Mouse (Mus musculus) c-Kit-negative CD71-positive TER-119-positive erythroid progenitor cells, embryonic 14.5 days (primary cell): ENCODE measurements around the gene Dhfr.
"Not testable (repeated sequence)": the region's sequence is repeated elsewhere in the genome, so short reads cannot be mapped to it uniquely, and the experiment has no call there.

Experiments used
- DNase-seq: peaks from one replicate; pipeline ENCODE4 v3.0.0-alpha.2; 2013; ENCODE audit warnings: low read depth, low spot score

The Dhfr gene

DNA sequence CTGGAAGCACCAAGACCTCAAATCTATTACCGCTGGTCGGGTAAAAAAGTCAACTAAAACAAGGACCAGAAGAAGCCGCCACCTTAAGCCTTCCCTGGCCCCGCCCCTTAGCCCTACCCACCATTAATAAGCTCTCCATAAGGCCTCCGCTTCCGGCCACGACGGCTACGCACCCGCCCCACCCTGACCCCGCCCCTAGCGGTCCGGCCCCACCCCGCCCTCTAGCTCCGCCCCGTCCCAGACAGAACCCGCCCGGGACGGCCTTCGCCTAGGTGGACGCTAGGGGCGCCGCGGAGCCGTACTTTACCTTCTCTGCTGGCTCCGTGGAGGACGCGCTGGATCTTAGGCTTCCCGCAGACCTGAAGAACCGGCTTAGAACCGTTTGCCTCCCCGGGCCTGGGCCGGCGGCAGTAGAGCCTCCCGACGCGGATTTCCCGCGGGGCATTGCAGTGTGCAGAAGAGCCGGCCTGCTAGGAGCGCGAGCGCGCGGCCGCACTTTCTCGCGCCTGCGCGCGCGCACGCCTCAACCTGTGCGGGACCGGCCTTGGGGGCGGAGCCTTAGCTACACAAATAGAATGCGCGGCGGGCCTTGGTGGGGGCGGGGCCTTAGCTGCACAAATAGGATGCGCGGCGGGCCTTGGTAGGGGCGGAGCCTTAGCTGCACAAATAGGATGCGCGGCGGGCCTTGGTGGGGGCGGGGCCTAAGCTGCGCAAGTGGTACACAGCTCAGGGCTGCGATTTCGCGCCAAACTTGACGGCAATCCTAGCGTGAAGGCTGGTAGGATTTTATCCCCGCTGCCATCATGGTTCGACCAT is at the start of gene Dhfr, which contains the start of gene Msh3:
Gene Dhfr (plus strand): TSS at position 271 of the 816 bp plus-strand sequence.
Gene Msh3 (minus strand): TSS at position 548 of the 816 bp plus-strand sequence.
- DNase-seq, result peak; percentile 98

DNA sequence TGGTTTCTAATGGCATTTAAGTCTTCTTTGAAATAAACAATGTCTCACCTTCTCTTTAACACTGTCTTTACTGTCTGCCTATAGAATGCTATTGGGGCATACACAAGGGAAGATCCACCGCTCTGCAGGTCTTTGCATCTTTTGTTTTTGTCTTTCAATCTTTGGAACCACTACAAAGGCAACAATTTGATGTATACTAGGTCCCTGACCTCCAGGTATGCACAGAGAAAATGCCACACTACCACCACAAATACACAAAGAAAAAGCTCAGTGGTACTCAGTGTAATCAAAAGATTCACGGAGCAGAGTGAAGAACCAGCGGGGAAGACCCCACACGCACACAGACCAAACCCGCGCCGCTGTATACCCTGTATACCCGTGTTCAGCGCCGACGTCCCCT is 48.8 kb upstream of the Dhfr start, which contains the start of gene Gm20379:
Gene Gm20379 (plus strand): TSS at position 301 of the 400 bp plus-strand sequence.
- DNase-seq, result no peak

DNA sequence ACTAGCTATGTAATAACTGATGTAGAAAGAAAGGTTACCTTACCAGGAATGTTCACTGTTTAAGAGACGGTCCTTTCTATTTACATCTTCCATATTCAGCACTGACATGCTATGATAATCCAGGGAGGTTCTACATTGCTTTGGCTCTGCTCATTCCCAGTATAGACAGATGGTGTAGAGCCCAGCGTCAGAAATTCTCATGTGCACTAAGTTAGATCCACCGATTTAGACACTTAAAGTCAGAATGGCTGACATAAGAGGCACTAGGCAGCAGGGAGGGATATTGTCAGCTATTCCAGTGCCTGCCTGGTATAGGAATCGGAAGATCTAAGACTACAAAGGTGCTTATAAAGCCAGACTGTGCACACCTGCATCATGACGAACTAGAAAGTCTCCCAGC is 39.9 kb upstream of the Dhfr start:
- DNase-seq, result no peak

DNA sequence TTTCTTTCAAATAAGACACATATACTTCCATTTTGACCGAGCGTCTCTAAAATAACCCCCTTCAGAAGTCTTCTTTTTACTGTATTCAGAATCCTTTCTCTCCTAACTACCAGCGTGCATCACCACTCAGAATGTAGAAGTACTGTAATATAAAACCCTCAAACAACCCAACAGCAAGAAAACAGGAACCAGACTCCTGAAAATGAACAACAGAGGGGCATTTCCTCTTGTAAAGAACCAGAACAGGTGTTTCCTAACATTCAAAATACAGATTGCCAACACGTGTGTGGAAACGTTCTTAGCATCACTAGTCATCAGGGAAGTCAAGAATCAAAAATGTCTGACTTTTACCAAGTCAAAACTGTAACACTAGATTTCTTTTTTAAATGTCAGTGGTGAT is 33.8 kb upstream of the Dhfr start:
- no peak for DNase-seq

DNA sequence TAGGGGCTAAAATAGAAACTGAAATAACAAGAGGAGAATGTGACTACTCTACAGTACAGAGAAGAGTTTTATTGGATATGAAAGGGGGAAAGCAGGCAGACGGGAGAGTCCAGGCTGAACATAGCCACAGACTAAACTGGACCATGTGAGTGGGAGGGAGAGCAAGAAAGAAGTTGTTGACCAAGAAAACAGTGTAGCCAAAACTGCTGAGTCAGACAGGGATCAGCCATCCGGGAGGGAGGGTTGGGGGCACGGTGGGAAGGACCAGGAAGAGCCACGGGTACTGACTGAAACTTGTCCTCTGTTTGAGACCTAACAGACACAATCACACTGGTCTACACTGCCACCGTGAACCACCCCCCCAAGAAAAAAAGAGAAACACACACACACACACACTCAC is 28.5 kb upstream of the Dhfr start:
- DNase-seq, result no peak

DNA sequence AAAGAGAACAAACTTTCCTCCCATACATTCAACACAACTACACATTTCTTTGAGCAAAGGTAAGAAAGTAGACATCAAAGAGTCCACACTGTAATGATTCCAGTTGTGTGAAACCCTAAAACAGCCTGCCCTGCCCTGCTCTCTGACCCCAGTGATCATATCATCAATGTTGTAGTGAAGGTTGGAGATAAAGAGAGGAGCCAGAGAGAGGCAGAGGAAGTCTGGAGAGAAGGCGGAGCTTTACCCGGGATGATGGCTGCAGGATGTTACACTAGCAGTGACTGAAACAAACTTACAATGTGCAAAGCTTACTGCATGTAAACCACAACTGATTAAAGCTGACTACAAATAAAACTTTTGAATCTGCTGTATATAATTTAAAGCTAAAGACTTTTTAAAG is 26.5 kb upstream of the Dhfr start:
- DNase-seq, result no peak

DNA sequence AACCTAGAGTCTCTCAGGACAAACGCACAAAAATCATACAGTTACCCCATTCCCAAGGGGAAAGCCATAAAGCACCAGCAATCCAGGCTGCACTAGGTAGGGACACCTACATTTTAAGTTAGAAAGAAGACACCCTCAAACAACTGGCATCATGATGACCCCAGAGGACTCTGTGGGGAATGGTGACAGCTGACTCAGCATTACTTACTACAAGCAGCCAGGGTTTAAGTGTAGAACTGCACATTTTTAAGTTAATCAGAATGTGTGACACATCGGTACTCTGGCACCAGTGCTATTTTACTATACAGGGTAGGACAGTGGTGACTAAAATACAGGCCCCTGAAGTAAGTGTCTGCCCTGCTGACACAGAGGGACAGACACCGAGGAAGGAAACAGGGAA is 23.9 kb upstream of the Dhfr start:
- DNase-seq, result no peak

DNA sequence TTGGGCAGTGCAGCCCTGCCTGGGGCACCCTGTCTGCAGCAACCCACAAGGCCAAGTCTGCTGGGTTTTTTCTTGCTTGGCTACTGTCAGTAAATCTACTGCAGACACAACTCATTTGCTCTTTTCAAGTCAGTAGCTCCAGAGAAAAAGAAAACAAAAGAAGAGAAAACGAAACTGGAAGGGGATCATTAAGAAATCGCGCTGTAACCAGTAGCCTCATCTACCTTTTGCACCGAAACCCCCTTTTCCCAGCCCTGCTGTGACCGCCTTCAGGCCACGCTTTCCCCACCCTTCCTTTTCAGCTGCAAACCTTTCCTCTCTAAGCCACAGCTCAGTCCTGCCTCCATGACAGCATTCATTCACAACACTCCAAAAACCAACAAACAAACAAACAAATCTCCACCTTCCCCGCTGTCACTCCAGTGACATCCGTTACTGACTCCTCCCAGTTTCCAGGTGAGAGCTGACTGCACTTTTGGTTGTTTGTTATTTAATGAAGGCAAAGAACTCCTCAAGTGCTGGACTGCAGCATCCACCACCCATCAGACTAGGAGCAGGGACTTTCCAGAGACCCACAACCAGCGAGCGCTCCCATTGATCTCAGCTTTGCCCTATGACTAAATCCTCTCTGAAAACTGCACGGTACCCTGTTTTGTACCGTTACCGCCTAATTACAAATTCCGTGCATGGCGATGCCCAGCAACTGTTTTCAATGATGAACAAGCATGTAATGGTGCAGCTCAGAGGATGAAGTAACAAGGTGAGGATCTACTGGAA is 22.2 kb upstream of the Dhfr start:
- DNase-seq, result no peak

DNA sequence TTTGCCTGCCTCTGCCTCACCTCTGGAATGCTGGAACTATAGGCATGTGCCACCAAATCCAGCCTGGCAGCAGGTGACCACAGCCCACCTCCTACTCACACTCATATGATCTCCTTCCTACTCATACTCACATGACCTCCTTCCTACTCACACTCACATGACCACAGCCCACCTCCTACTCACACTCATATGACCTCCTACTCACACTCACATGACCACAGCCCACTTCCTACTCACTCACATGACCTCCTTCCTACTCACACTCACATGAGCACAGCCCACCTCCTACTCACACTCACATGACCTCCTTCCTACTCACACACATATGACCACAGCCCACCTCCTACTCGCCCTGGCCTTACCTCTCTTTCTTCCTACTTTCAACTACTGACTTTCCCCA is 17.7 kb upstream of the Dhfr start:
- DNase-seq, result no peak

DNA sequence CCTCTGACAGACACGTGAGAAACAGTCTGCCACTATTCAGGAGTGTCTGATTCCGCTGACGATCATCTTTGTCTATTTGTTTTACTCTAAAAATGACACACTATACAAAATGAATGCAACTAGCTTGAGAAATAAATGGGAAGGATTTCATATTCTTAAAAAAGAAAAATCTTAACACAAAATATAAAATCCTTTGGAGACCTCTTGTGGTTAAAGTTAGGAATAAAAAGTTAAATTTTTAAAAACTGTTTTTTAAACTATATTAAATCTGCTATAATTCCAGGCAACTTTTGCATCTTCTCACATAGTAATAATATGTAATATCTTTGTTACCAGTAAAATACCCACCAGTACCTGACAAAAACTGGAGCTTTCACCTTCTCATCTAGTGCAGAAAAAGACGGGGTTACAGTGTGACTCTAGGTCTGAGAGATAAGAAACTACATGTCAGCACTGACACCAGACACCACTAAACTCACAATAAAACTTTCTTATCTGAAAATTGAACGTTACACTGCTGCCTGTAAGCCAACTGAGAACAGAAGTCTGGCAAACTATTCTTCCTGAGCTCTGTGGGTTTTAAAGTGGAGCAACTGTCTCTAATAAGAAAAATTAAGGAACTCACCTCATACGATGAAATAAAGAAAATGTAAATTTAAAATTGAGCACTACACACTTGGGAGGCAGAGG is 16.6 kb upstream of the Dhfr start:
- DNase-seq, result no peak

DNA sequence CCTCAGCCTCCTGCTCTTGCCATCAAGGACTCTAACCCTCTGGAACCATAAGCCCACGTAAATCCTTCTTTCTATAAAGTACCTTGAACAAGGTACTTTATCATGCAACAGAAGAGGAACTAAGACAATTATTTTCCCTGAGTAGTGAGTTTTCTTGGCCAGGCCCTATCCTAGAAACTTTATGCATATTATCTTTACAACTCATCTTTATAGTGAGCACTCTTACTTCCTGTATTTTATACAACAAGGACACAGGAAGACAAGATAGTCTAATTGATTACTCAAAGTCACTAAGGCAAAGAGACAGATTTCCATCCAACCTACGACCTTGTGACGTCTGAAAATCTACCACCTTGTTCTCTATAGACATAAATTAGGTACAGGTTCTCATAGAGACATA is 14.7 kb upstream of the Dhfr start:
- no peak for DNase-seq

DNA sequence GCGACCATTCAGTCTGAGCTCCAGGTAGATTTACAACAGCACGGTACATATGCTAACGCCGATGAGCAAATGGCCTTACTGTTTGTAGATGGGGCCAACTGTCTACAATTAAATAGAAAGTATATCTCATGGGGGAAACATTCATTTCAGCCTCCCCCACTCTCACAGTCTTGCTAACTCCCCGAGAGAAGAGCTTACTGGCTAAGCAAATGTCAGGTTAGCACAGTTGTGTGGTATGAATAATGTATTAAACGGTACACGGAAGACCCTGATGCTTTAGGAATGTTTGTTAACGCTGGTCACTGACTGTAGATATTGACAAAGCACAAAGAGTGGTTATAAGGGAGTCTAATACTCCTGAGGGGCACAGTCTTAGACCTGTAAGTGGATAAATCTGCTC is 10.5 kb upstream of the Dhfr start:
- DNase-seq, result no peak

DNA sequence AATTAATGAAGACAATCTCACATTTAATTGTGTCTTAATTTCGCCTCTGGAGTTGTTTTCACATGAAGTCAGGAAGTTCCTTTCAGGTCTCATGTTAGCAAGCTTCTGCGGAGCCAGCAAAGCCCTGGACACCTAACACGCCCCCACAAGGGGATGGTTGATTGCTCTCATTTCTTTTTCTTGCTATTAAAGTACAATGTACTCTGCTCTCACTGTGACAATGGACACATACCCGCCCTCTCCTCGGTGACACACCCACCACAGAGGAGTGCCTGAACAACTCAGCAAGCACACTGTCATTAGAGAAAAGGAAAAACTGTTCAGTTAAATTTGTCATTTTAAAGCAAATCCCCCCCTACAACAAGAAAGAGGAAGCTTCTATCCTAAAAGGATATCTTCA is 8.2 kb upstream of the Dhfr start:
- no peak for DNase-seq

DNA sequence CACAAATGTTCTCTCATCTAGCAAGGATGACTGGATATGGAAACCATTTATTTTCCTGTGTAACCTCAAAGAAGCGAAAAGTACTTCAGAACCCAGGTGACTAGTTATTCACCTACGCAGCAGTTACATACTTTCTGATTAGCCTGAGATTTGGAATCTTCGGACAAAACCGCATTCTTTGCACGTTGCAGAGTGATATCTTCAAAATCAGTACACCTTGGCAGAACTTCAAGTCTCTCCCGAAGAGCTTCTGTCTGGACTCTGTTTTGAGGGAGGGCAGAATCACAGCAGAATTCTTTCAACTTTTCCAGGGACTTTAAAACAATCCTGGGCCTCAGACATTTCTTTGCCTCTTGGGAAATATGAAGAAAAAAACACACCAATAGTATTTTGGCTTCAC is 3.4 kb upstream of the Dhfr start:
- DNase-seq, result no peak

DNA sequence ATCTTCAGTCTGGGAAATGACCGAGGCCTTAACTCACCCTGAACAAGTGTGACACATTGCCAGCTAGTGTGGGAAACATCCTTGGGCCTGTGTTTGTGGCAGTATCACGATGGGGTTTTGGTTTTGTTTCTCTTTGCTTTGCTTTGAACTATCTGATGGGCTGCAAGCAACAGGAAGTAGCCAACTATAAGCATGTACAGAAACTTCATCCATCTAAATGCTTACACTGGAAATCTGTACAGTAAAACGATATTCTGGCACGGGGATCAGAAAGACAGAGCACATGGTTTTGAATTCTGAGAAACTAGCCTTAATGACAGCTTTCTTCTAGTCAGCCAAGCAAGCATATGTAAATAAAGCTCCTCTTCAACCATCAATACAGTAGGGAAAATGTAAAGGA is 570 bp upstream of the Dhfr start:
- peak; percentile 2 for DNase-seq

DNA sequence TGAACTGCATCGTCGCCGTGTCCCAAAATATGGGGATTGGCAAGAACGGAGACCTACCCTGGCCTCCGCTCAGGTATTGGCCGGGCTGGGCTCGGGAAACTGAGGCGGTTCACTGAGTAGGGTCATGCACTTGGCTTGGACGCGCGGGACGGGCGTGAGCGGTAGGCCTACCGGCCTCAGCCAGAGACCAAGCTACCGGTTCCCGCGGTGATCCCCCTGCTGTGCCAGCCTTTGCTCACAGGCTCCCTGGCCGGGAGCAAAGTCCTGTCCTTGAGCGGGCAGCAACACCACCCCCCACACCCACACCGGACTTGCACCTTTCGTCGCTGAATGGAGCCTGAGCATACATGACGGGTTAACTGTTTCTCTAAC is 732 bp downstream of the Dhfr start:
- no peak for DNase-seq

DNA sequence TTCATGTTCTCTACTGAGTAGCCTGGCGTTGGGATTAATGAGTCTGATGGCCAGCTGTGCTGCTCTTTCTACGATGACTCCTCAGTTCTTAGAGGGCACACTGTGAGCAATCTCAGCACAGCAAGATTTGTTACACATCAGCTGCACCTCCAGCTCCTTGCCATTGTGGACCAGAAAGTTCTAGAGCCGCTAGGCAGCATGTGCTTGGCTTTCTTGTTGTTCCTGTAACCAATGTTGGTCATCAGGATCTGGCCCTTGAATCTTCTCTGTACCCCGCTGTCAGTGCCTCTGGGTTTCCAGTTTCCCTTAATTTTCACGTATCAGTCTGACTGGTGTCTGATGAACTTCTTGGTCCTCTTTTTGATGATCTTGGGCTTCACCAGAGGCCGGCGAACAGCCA is 1.9 kb downstream of the Dhfr start:
- peak; percentile 15 for DNase-seq

DNA sequence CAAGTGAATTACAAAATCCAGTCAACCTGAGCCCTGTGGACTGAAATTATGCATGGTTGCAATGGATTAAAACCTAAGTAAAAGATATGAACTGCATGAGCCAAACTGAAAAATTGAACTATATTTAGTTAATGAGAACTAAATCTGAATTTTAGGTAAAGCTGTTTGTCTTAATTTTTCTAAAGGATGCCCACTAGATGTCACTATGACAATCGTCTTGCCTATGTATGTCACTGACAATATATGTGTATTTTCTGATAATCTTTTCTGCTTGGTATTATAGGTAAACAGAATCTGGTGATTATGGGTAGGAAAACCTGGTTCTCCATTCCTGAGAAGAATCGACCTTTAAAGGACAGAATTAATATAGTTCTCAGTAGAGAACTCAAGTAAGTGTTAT is 3.1 kb downstream of the Dhfr start:
- no peak for DNase-seq

DNA sequence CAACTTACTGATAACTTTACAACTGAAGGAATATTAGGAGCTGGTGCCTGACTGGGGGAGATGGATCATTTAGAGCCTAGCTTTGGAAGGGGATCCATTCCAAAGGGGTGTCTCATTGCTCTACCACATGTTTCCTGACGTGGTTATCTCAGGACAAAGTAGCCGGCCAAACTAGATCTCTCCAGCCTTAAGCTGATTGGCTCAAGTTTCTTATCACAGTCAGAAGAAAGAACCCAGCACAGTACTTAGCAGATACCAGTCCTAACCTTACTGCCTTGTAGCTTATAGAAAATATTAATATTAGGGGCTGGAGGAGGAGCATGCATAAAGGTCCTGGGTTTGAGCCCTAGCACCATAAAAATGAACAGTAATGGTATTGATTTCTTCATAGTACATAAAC is 7.1 kb downstream of the Dhfr start:
- DNase-seq, result no peak

DNA sequence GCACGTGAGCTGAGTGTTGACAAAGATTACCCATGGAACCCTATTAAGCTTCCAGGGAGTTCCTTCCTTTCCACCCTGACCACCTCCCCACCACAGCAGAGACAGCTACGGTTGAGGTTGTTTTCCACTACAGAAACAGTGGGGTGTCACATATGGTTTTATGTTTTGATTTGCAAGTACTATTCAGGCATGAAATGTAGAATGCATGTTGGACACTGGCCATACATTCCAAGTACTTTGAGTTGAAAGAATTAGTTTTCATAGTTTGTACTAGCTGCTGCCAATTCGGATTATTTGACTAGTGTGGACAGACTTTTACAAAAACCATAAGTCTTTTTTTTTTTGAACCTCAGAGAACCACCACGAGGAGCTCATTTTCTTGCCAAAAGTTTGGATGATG is 10.8 kb downstream of the Dhfr start:
- DNase-seq, result no peak

DNA sequence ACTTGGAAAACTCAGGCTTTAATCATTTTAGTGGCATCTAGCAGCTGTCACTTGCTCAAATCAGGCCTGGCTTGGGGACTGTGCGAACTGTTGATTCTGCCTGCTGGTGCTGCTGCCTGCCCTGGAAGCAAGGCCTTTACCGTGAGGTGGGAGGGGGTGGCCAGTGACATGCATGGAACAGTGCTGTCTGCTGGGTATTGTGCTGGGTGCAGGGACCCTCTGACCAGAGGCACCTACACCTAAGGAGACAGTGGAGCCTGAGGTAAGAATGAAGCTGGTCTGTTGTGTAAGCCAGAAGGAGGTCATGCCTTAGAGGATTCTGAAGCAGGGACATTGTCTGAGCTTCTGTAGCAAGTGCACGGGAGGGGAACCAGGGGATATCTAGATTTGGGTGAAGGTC is 16.3 kb downstream of the Dhfr start:
- DNase-seq, result no peak

DNA sequence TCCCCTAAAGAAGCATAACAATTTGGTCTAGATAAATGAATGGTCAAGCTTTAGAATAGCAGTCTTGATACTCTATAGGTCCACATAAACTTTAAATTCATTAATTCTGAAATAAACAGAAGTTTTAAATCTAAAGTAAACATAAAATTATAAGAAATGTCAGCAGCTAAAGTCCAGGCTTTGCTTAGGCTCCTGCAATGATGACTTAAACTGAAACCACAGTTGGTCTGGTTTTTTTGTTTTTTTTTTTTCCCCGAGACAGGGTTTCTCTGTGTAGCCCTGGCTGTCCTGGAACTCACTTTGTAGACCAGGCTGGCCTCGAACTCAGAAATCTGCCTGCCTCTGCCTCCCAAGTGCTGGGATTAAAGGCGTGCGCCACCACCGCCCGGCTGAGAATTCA is 16.9 kb downstream of the Dhfr start:
- not testable (repeated sequence) for DNase-seq
